Mouse (Mus musculus): ENCODE measurements around the gene Cadps. TPM values are rescaled to one million over a fixed set of nuclear protein-coding genes. Genes with fewer than 3 reads are reported as not detected.
"Not testable (repeated sequence)": the region's sequence is repeated elsewhere in the genome, so short reads cannot be mapped to it uniquely, and the experiment has no call there.

The Cadps gene
- polyA plus RNA-seq, 1 experiment from 2014 or later, result 63.4 TPM

- WGBS, result 65% methylated on average over 5 of the region's 5 CpGs
- DNase-seq (ENCODE audit: low spot score) (no peak), ATAC-seq (ENCODE audit: low FRiP score) (no peak)
- no peaks in the 10 kb centered on the region for H3K9me3 ChIP-seq (ENCODE audit: control insufficient read depth, low read length)
- H3K27me3 ChIP-seq (ENCODE audit: control insufficient read depth, insufficient read depth, low read length), result no peaks in the 10 kb centered on the region
- H3K4me2 ChIP-seq (replicated peaks), result no peak overlapping the region
- H3K36me3 ChIP-seq (replicated peaks; ENCODE audit: control insufficient read depth, insufficient read depth), result no peaks in the 10 kb centered on the region
- H3K9ac ChIP-seq, result no peak overlapping the region
- H3K27ac ChIP-seq, result no peak overlapping the region
- no peak overlapping the region for H3K4me3 ChIP-seq (replicated peaks; ENCODE audit: low read length)
- H3K4me1 ChIP-seq (replicated peaks; ENCODE audit: control insufficient read depth, insufficient read depth, low read length), result peaks cover 11% of the 10 kb centered on the region; the same call in 1 of the 2 replicates
Observed at GRCm38 (mm10) chr14:12581657-12582056, 241.2 kb downstream of the Cadps start.

GRCm38 (mm10) chr14:12580786-12581185, 242.1 kb downstream of the Cadps start:
- Histone ChIP-seq H3K4me3 (replicated peaks; ENCODE audit: low read length) (no peak overlapping the region), H3K27me3 (ENCODE audit: control insufficient read depth, insufficient read depth, low read length) (no peaks in the 10 kb centered on the region), H3K4me2 (replicated peaks) (no peak overlapping the region), H3K9me3 (ENCODE audit: control insufficient read depth, low read length) (no peaks in the 10 kb centered on the region), H3K9ac (no peak overlapping the region), H3K36me3 (replicated peaks; ENCODE audit: control insufficient read depth, insufficient read depth) (no peaks in the 10 kb centered on the region), H3K4me1 (replicated peaks; ENCODE audit: control insufficient read depth, insufficient read depth, low read length) (peaks cover 11% of the 10 kb centered on the region; the same call in 1 of the 2 replicates), H3K27ac (no peak overlapping the region)
- WGBS, result 40% methylated on average over 7 of the region's 7 CpGs
- ATAC-seq (ENCODE audit: low FRiP score), result no peak
- no peak for DNase-seq (ENCODE audit: low spot score)

- Histone ChIP-seq H3K36me3 (replicated peaks; ENCODE audit: control insufficient read depth, insufficient read depth) (no peaks in the 10 kb centered on the region), H3K4me3 (replicated peaks; ENCODE audit: low read length) (no peak overlapping the region), H3K4me1 (replicated peaks; ENCODE audit: control insufficient read depth, insufficient read depth, low read length) (peaks cover 11% of the 10 kb centered on the region; the same call in 1 of the 2 replicates), H3K27me3 (ENCODE audit: control insufficient read depth, insufficient read depth, low read length) (no peaks in the 10 kb centered on the region), H3K4me2 (replicated peaks) (no peak overlapping the region), H3K27ac (no peak overlapping the region), H3K9me3 (ENCODE audit: control insufficient read depth, low read length) (no peaks in the 10 kb centered on the region), H3K9ac (no peak overlapping the region)
- no peak for DNase-seq (ENCODE audit: low spot score)
- ATAC-seq (ENCODE audit: low FRiP score), result no peak
- 90% methylated on average over 1 of the region's 1 CpGs for WGBS
Observed at GRCm38 (mm10) chr14:12578156-12578555, 244.7 kb downstream of the Cadps start.

GRCm38 (mm10) chr14:12577475-12578140, 245.3 kb downstream of the Cadps start:
- Histone ChIP-seq H3K27ac (no peak overlapping the region), H3K4me1 (replicated peaks; ENCODE audit: control insufficient read depth, insufficient read depth, low read length) (peaks cover 11% of the 10 kb centered on the region; the same call in 1 of the 2 replicates), H3K4me2 (replicated peaks) (no peak overlapping the region), H3K27me3 (ENCODE audit: control insufficient read depth, insufficient read depth, low read length) (no peaks in the 10 kb centered on the region), H3K4me3 (replicated peaks; ENCODE audit: low read length) (no peak overlapping the region), H3K9me3 (ENCODE audit: control insufficient read depth, low read length) (no peaks in the 10 kb centered on the region), H3K9ac (no peak overlapping the region), H3K36me3 (replicated peaks; ENCODE audit: control insufficient read depth, insufficient read depth) (no peaks in the 10 kb centered on the region)
- WGBS, result 90% methylated on average over 2 of the region's 2 CpGs
- ATAC-seq (ENCODE audit: low FRiP score), result no peak
- DNase-seq (ENCODE audit: low spot score), result no peak

DNA sequence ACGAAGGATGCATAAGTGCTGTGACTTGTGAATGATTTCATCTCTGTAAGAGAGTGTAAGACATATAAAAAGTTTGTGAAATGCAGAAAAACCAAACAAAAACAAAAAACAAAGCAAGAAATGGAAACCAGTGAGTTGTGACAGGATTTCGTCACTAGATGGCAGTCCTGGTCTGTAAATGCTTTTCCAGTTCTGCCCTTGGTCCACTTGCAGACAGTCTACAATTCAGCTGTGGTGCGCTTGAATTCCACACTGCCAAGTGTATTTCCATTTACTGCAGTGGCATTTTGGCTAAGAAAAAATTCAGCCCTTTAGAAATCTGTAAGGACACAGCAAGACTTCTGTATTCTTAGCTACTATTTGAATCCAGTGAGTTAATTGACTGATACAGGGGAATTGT, 247.8 kb downstream of the Cadps start:
- Histone ChIP-seq H3K27ac (0 out of 2 replicates have a peak overlapping the region, but pooled peaks have one; percentile 34), H3K36me3 (replicated peaks; ENCODE audit: control insufficient read depth, insufficient read depth) (no peaks in the 10 kb centered on the region), H3K9me3 (ENCODE audit: control insufficient read depth, low read length) (no peaks in the 10 kb centered on the region), H3K4me2 (replicated peaks) (no peak overlapping the region), H3K4me3 (replicated peaks; ENCODE audit: low read length) (no peak overlapping the region), H3K4me1 (replicated peaks; ENCODE audit: control insufficient read depth, insufficient read depth, low read length) (peaks cover 4% of the 10 kb centered on the region; the same call in 1 of the 2 replicates), H3K27me3 (ENCODE audit: control insufficient read depth, insufficient read depth, low read length) (no peaks in the 10 kb centered on the region), H3K9ac (no peak overlapping the region)
- ATAC-seq (ENCODE audit: low FRiP score) (peak; percentile 67; the same call in 1 of the 2 replicates), DNase-seq (ENCODE audit: low spot score) (peak; percentile 90)
- 26% methylated on average over 3 of the region's 3 CpGs for WGBS

GRCm38 (mm10) chr14:12574336-12574735, 248.5 kb downstream of the Cadps start:
- H3K4me1 ChIP-seq (replicated peaks; ENCODE audit: control insufficient read depth, insufficient read depth, low read length), result peaks cover 4% of the 10 kb centered on the region; the same call in 1 of the 2 replicates
- no peaks in the 10 kb centered on the region for H3K36me3 ChIP-seq (replicated peaks; ENCODE audit: control insufficient read depth, insufficient read depth)
- no peak for ATAC-seq (ENCODE audit: low FRiP score)

GRCm38 (mm10) chr14:12561730-12562129, 261.1 kb downstream of the Cadps start:
- peaks cover 22% of the 10 kb centered on the region for H3K4me1 ChIP-seq (replicated peaks; ENCODE audit: control insufficient read depth, insufficient read depth, low read length)
- not testable (repeated sequence) for H3K9ac ChIP-seq; DNase-seq (ENCODE audit: low spot score); ATAC-seq (ENCODE audit: low FRiP score); H3K27ac ChIP-seq; H3K36me3 ChIP-seq (replicated peaks; ENCODE audit: control insufficient read depth, insufficient read depth); H3K9me3 ChIP-seq (ENCODE audit: control insufficient read depth, low read length); H3K4me3 ChIP-seq (replicated peaks; ENCODE audit: low read length); H3K4me2 ChIP-seq (replicated peaks); H3K27me3 ChIP-seq (ENCODE audit: control insufficient read depth, insufficient read depth, low read length)

More at GRCm38 (mm10) chr14:12574336-12574735, 248.5 kb downstream of the Cadps start:
- H3K27ac ChIP-seq, result no peak overlapping the region
- no peak overlapping the region for H3K9ac ChIP-seq
- no peaks in the 10 kb centered on the region for H3K9me3 ChIP-seq (ENCODE audit: control insufficient read depth, low read length)
- DNase-seq (ENCODE audit: low spot score), result no peak
- no peaks in the 10 kb centered on the region for H3K27me3 ChIP-seq (ENCODE audit: control insufficient read depth, insufficient read depth, low read length)
- H3K4me2 ChIP-seq (replicated peaks), result no peak overlapping the region
- WGBS, result 80% methylated on average over 4 of the region's 4 CpGs
- no peak overlapping the region for H3K4me3 ChIP-seq (replicated peaks; ENCODE audit: low read length)

DNA sequence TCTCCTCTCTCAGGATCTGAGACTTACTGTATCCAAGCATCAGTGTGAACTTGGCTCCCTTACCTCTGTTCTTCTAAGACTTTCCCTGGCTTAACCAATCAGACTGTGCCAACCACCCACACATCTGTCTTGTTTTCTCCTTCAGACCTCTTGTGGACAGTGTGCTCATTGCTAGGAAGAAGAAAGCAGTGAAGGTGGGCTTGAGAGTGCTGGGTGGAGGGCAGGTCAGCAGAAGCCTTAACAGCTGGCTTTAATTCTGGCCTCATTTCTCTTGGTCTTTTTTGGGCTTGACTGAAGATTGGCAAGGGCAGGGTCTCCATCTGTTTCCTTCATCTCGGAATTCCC, 262.7 kb downstream of the Cadps start:
- 0 out of 2 replicates have a peak, but pooled peaks cover 4% of the 10 kb centered on the region for H3K9me3 ChIP-seq (ENCODE audit: control insufficient read depth, low read length)
- peak overlapping the region; percentile 73 for H3K27ac ChIP-seq
- no peaks in the 10 kb centered on the region for H3K36me3 ChIP-seq (replicated peaks; ENCODE audit: control insufficient read depth, insufficient read depth)
- H3K4me3 ChIP-seq (replicated peaks; ENCODE audit: low read length), result no peak overlapping the region
- no peaks in the 10 kb centered on the region for H3K27me3 ChIP-seq (ENCODE audit: control insufficient read depth, insufficient read depth, low read length)
- no peak for ATAC-seq (ENCODE audit: low FRiP score)
- no peak overlapping the region for H3K9ac ChIP-seq
- peaks cover 22% of the 10 kb centered on the region for H3K4me1 ChIP-seq (replicated peaks; ENCODE audit: control insufficient read depth, insufficient read depth, low read length)
- no peak for DNase-seq (ENCODE audit: low spot score)
- WGBS, result 52% methylated on average over 1 of the region's 1 CpGs
- H3K4me2 ChIP-seq (replicated peaks), result no peak overlapping the region

DNA sequence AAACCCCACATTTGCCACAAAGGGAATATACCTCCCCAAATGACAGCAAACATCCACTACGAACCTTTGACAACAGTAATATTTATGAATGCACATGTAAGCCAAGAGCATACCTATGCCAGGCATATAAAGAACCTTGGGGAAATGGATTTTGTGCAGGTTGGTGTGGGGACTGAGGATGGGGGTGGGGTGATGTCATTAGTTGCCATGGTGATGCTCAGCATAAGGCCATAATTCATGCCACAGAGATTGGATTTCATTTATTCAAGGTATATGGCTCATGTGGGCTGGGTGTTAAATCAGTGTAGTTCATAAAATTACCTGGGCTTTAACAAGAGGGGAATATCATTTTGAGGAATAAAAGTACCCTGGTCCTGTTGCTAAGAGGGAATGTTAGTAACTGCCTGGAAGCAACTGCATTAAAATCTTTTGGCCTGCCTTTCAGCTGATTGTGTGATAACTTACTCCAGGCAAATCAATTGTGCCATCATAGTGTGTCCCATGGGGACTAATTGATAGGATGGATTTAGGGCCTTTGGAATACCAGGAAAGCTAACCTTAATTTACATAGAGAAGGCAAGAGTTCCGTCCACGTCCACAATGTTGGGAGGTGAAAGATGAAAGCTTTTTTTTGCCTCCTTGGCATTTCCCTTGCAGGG, 263.2 kb downstream of the Cadps start:
- Histone ChIP-seq H3K4me1 (replicated peaks; ENCODE audit: control insufficient read depth, insufficient read depth, low read length) (peaks cover 22% of the 10 kb centered on the region), H3K27me3 (ENCODE audit: control insufficient read depth, insufficient read depth, low read length) (no peaks in the 10 kb centered on the region), H3K4me3 (replicated peaks; ENCODE audit: low read length) (no peak overlapping the region), H3K9ac (no peak overlapping the region), H3K36me3 (replicated peaks; ENCODE audit: control insufficient read depth, insufficient read depth) (no peaks in the 10 kb centered on the region), H3K9me3 (ENCODE audit: control insufficient read depth, low read length) (no peaks in the 10 kb centered on the region), H3K27ac (peak overlapping the region; percentile 73), H3K4me2 (replicated peaks) (no peak overlapping the region)
- ATAC-seq (ENCODE audit: low FRiP score) (peak; percentile 77), DNase-seq (ENCODE audit: low spot score) (peak; percentile 56)
- WGBS, result 44% methylated on average over 3 of the region's 3 CpGs

Data from hindbrain, embryonic 14.5 days (tissue).